Mouse (Mus musculus) ES-E14 (cell line): ENCODE measurements around the gene Ctrb1. TPM values are rescaled to one million over a fixed set of nuclear protein-coding genes. Genes with fewer than 3 reads are reported as not detected.
A peak's percentile ranks its signal among the peaks of the same experiment; 100 is the strongest.

Experiments used
- DNase-seq: peaks from one replicate; pipeline ENCODE4 v3.0.0-alpha.2; 2013; ENCODE audit warnings: low read depth, low spot score
- H3K27ac ChIP-seq: 2 replicates; pipeline ENCODE4 v1.5.1; 2012; ENCODE audit warnings: low read depth, mild to moderate bottlenecking, low read length, moderate library complexity, mixed read lengths; ENCODE audit not compliant: poor library complexity, insufficient read depth, severe bottlenecking
- H3K36me3 ChIP-seq: 2 replicates; pipeline ENCODE4 v1.6.1; 2012; ENCODE audit warnings: mild to moderate bottlenecking, low read length, moderate library complexity, mixed read lengths; ENCODE audit not compliant: control insufficient read depth, poor library complexity, insufficient read depth, severe bottlenecking
- H3K4me1 ChIP-seq, 2 experiments: fragments of 150-350 bp in 1 of 2; sonication (generic) in 1 of 2; 2 replicates each; pipeline ENCODE4 v1.6.1; 2012; ENCODE audit warnings: low read length in 2 of 2, mild to moderate bottlenecking in 1 of 2, mixed read lengths in 1 of 2; ENCODE audit not compliant: control insufficient read depth in 2 of 2, insufficient read depth in 2 of 2, poor library complexity in 1 of 2
- H3K4me3 ChIP-seq, 2 experiments: fragments of 150-350 bp in 1 of 2; sonication (generic) in 1 of 2; 2 replicates each; pipeline ENCODE4 v1.5.1; 2012; ENCODE audit warnings: low read length in 2 of 2, low read depth in 1 of 2, mild to moderate bottlenecking in 1 of 2, mixed read lengths in 1 of 2; ENCODE audit not compliant: insufficient read depth in 1 of 2, poor library complexity in 1 of 2, severe bottlenecking in 1 of 2
- H3K9ac ChIP-seq: 2 replicates; pipeline ENCODE4 v1.6.1; 2012; ENCODE audit warnings: low read depth, mild to moderate bottlenecking, low read length, mixed read lengths; ENCODE audit not compliant: poor library complexity, insufficient read depth, severe bottlenecking
- H3K9me3 ChIP-seq: fragments of 150-350 bp; sonication (generic); 2 replicates; pipeline ENCODE4 v1.6.1; 2012; ENCODE audit warnings: low read depth, mild to moderate bottlenecking, low read length; ENCODE audit not compliant: control insufficient read depth, insufficient read depth
- CHD2 ChIP-seq: IDR thresholded peaks from 2 replicates; pipeline ENCODE4 v1.6.1; 2014; ENCODE audit warnings: mild to moderate bottlenecking, low read depth, low read length, inconsistent platforms
- HCFC1 ChIP-seq: IDR thresholded peaks from 2 replicates; pipeline ENCODE4 v1.6.1; 2012; ENCODE audit warnings: low read length, inconsistent platforms, borderline replicate concordance; ENCODE audit not compliant: insufficient read depth
- MAFK ChIP-seq: IDR thresholded peaks from 2 replicates; pipeline ENCODE4 v1.6.1; 2014; ENCODE audit warnings: mild to moderate bottlenecking, low read depth, low read length, inconsistent platforms; ENCODE audit not compliant: insufficient read depth
- ZC3H11A ChIP-seq: IDR thresholded peaks from 2 replicates; pipeline ENCODE4 v1.6.1; 2012; ENCODE audit warnings: low read depth, mild to moderate bottlenecking, inconsistent platforms, low read length, borderline replicate concordance
- ZNF384 ChIP-seq: IDR thresholded peaks from 2 replicates; pipeline ENCODE4 v1.6.1; 2012; ENCODE audit warnings: low read depth, low read length, inconsistent platforms
- in situ Hi-C, 2 experiments: fragments of 600-800 bp; cut with MboI; formaldehyde crosslinking; loops; one replicate each; pipeline ENCODE4 v1.15.1; 2025; ENCODE audit warnings: low sequenced_read_pairs in 2 of 2, inconsistent platforms in 1 of 2; ENCODE audit not compliant: unreplicated experiment in 2 of 2
- total RNA-seq: library from RNA; depleted of rRNA; stranded (reverse); fragments of 300-350 nt; gene quantifications from 2 replicates; pipeline ENCODE4 v1.2.3, GENCODE M21; 2012; rRNA removed

The Ctrb1 gene
- total RNA-seq, result 0.22 and 0.48 TPM in 2 replicates

DNA sequence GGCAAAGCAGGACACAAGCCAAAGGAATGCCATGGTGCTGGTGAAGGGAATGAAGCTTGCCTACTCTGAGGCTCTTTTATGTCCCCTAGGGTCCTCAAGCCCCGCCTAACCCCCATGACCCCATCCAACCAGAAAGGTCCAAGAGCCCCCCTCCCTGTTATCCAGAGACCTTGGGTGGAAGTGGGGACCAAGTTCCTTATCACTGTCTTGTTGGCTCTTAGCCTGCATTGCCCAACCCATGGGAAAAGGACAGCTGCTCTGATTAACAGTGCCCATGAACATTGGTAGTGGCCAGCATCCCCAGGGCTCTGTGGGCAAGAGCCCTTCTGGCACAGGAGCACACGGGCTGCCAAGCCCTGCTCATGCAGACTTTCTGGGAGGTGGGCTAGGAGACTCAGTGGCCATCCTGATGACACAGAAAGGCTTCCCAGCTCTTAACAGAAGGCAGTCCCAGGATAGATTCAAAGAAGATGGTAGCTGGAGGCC, at the start of gene Ctrb1:
Ctrb1 (minus strand) TSS at position 51 of the 486 bp plus-strand sequence.
- H3K27ac ChIP-seq, result no peak within 1 kb of the TSS
- DNase-seq, result no peak
- peaks cover 0 to 3% of the 10 kb centered on the region in 2 experiments; a peak in 1 of 4 replicates for H3K4me1 ChIP-seq
- H3K36me3 ChIP-seq, result no peaks in the 10 kb centered on the region
- in situ Hi-C loops, result no loop called here
- no peaks in the 10 kb centered on the region for H3K9me3 ChIP-seq
- TF ChIP-seq HCFC1 (no peak), CHD2 (no peak), ZNF384 (no peak), ZC3H11A (no peak), MAFK (no peak)
- H3K9ac ChIP-seq, result no peak within 1 kb of the TSS
- H3K4me3 ChIP-seq, result no peak within 1 kb of the TSS

DNA sequence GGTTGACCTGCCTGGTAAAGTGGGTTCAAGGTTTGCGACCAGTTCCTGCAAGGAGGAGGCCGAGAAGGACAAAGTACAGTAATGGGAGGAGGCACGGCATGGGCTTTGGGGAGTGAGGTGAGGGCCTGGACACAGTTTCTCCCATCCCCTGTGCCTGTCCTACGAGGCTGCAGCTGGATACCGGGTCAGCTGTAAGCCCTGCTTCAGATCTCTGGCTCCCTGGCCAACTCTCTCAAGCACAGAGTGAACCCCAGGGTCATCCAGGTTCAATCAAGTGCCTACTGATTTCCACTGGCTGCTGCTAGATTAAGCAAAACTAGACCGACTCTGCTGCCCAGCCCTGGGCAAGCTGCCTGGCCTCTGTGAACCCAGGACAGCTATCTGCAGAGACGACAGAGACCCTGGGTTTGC, 49.5 kb upstream of the Ctrb1 start:
- in situ Hi-C loops, result no loop called here
- no peak for TF ChIP-seq ZNF384
- no peak for TF ChIP-seq ZC3H11A
- TF ChIP-seq MAFK, result no peak
- no peak for TF ChIP-seq HCFC1
- no peak overlapping the region for H3K9ac ChIP-seq
- DNase-seq, result no peak
- H3K4me3 ChIP-seq, result no peak overlapping the region
- no peak overlapping the region for H3K27ac ChIP-seq
- no peaks in the 10 kb centered on the region for H3K9me3 ChIP-seq
- H3K36me3 ChIP-seq, result peaks cover 3% of the 10 kb centered on the region; the same call in 1 of the 2 replicates
- H3K4me1 ChIP-seq, result peaks cover 2 to 40% of the 10 kb centered on the region in 2 experiments; a peak in 3 of 4 replicates

DNA sequence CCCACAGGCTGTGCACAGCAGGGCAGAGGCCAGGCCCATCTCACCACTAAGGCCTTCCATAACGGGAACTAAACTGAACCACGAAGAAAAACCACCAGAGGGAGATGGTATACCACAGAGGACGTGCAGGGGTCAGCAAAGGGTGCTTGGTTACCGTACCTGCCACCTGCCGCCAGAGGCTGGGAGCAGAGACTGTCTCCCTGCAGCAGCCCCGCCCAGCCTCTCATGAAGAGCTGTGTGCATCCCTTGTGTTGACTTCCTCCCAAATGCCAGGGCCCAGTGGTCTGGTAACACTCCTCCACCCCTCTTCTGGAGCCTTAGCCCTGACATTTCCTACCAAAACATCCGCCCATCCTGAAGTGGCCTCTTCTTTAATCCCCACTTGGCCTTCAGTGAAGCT, 48.8 kb upstream of the Ctrb1 start:
- no peak for DNase-seq
- in situ Hi-C loops, result no loop called here
- H3K9ac ChIP-seq, result no peak overlapping the region
- peaks cover 3% of the 10 kb centered on the region; the same call in 1 of the 2 replicates for H3K36me3 ChIP-seq
- H3K4me1 ChIP-seq, result peaks cover 2 to 37% of the 10 kb centered on the region in 2 experiments; a peak in 3 of 4 replicates
- H3K9me3 ChIP-seq, result no peaks in the 10 kb centered on the region
- TF ChIP-seq CHD2 (no peak), ZC3H11A (peak; percentile 53)
- H3K27ac ChIP-seq, result no peak overlapping the region
- no peak overlapping the region for H3K4me3 ChIP-seq

DNA sequence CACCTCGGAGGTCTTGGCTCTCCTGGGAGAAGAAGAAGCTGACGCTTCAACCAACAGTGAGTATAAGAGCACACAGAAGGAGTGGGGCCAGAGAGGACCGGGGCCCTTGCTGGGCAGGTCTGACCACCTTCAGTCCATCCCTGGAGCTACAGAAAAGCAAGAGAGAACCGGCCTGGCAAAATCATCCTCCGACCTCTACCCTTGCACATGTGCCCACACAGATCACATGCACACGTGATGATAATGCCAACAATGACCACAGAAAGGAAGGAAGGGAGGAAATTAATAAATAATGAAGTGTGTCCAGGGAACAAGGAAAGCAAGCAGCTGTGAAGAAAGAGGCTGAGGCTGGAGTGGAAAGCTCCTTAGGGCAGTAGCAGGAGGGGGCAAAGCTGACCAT, 48.1 kb upstream of the Ctrb1 start:
- Histone ChIP-seq H3K4me1 (peaks cover 2 to 37% of the 10 kb centered on the region in 2 experiments; a peak in 3 of 4 replicates), H3K9ac (no peak overlapping the region), H3K9me3 (no peaks in the 10 kb centered on the region), H3K27ac (no peak overlapping the region), H3K4me3 (no peak overlapping the region), H3K36me3 (peaks cover 3% of the 10 kb centered on the region; the same call in 1 of the 2 replicates)
- TF ChIP-seq MAFK (no peak), CHD2 (no peak), HCFC1 (no peak), ZC3H11A (no peak)
- in situ Hi-C loops, result no loop called here
- DNase-seq, result no peak

DNA sequence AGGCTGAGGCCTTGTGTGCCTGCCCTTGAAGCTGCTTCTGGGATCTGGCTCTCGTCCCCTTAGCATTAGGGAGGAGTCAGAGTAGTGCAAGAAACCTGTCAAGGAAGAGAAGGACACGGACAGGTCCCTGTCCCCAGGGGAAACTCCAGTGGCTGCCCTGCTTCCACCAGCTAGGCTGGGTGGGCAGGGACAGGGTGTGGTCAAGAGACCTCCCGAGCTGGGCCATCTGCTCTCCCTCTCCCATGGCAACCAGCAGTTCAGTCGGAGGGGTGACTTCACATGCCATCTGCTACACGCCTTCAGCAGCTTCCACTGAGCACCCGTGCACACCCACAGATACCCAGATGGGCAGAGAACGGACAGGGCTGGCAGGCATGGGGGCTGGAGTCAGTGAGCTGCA, 45.5 kb upstream of the Ctrb1 start:
- no peak overlapping the region for H3K27ac ChIP-seq
- TF ChIP-seq MAFK (no peak), CHD2 (no peak), HCFC1 (no peak), ZNF384 (no peak), ZC3H11A (no peak)
- in situ Hi-C loops, result no loop called here
- peaks cover 10 to 34% of the 10 kb centered on the region in 2 experiments; a peak in 3 of 4 replicates for H3K4me1 ChIP-seq
- no peaks in the 10 kb centered on the region for H3K9me3 ChIP-seq
- H3K36me3 ChIP-seq, result peaks cover 4% of the 10 kb centered on the region; the same call in 1 of the 2 replicates
- H3K9ac ChIP-seq, result no peak overlapping the region
- no peak for DNase-seq
- no peak overlapping the region for H3K4me3 ChIP-seq
